Mouse (Mus musculus) kidney, postnatal 0 days (tissue): Measurements from ENCODE around the gene Nr2e3. TPM values are rescaled to one million over a fixed set of nuclear protein-coding genes. Genes with fewer than 3 reads are reported as not detected.
"Not testable (repeated sequence)": the region's sequence is repeated elsewhere in the genome, so short reads cannot be mapped to it uniquely, and the experiment has no call there.

Experiments
- ATAC-seq: fragments of 200-750 bp; cut with Nextera tagmentation; replicated peaks from 2 replicates; pipeline ENCODE4 v1.8.0; 2017; ENCODE audit warnings: low read depth, moderate number of reproducible peaks, moderate TSS enrichment, moderate library complexity; ENCODE audit not compliant: low FRiP score
- DNase-seq: peaks from one replicate; pipeline ENCODE4 v3.0.0-alpha.2; 2016; ENCODE audit warnings: low spot score
- H3K27ac ChIP-seq: fragments of 300-500 bp; sonication (generic); 2 replicates; pipeline ENCODE4 v1.5.1; 2014; ENCODE audit warnings: mild to moderate bottlenecking
- H3K27me3 ChIP-seq: fragments of 300-500 bp; sonication (generic); 2 replicates; pipeline ENCODE4 v1.6.1; 2014; ENCODE audit warnings: low read length, mixed read lengths; ENCODE audit not compliant: insufficient read depth
- H3K36me3 ChIP-seq: fragments of 300-500 bp; sonication (generic); 2 replicates; pipeline ENCODE4 v1.6.1; 2014; ENCODE audit warnings: low read length, mixed read lengths; ENCODE audit not compliant: insufficient read depth
- H3K4me1 ChIP-seq: fragments of 300-500 bp; sonication (generic); replicated peaks from 2 replicates; pipeline ENCODE4 v1.6.1; 2014; ENCODE audit warnings: antibody characterized with exemption, low read length, mixed read lengths; ENCODE audit not compliant: insufficient read depth
- H3K4me2 ChIP-seq: fragments of 300-500 bp; sonication (generic); 2 replicates; pipeline ENCODE4 v1.6.1; 2014; ENCODE audit warnings: mild to moderate bottlenecking, low read length, moderate library complexity, mixed read lengths
- H3K4me3 ChIP-seq: fragments of 300-500 bp; sonication (generic); replicated peaks from 2 replicates; pipeline ENCODE4 v1.5.1; 2014; ENCODE audit warnings: low read depth, low read length
- H3K9ac ChIP-seq: fragments of 300-500 bp; sonication (generic); 2 replicates; pipeline ENCODE4 v1.6.1; 2014; ENCODE audit warnings: low read depth, low read length
- H3K9me3 ChIP-seq: fragments of 300-500 bp; sonication (generic); replicated peaks from 2 replicates; pipeline ENCODE4 v1.6.1; 2016; ENCODE audit warnings: low read length, inconsistent platforms, mixed read lengths
- CTCF ChIP-seq: IDR thresholded peaks from 2 replicates; pipeline ENCODE4 v1.5.1; 2016; ENCODE audit warnings: antibody characterized with exemption, low read depth, mild to moderate bottlenecking, moderate library complexity
- WGBS: fragments of 180-500 bp; shearing (Covaris S2); extraction: QIAGEN DNeasy Blood & Tissue Kit; methylation state at CpG from one replicate; pipeline ENCODE4 v1.1.7; 2014; 5-methylcytosine and 5-hydroxymethylcytosine counted together
- polyA plus RNA-seq: library from polyadenylated mRNA; unstranded; fragments of >200 nt; fragmentation: Nextera tagmentation; extraction: Ambion mirVana; gene quantifications from 2 replicates; pipeline ENCODE4 v1.2.1, GENCODE M21; 2015

Gene Nr2e3
- polyA plus RNA-seq, 1 experiment from 2014 or later: not detected

GRCm38 (mm10) chr9:59940913-59941884, 19.3 kb downstream of the Nr2e3 start:
- H3K9ac ChIP-seq: no peak overlapping the region
- WGBS: 66% methylated on average over 12 of the region's 12 CpGs

GRCm38 (mm10) chr9:59939691-59940090, 20.8 kb downstream of the Nr2e3 start:
- H3K4me3 ChIP-seq: no peak overlapping the region
- H3K27me3 ChIP-seq: no peaks in the 10 kb centered on the region
- TF ChIP-seq CTCF: no peak
- ATAC-seq (no peak), DNase-seq (no peak)
- H3K27ac ChIP-seq: no peak overlapping the region
- no peak overlapping the region for H3K4me2 ChIP-seq
- H3K4me1 ChIP-seq: no peaks in the 10 kb centered on the region
- H3K36me3 ChIP-seq: no peaks in the 10 kb centered on the region
- no peaks in the 10 kb centered on the region for H3K9me3 ChIP-seq
- no peak overlapping the region for H3K9ac ChIP-seq
- WGBS: 51% methylated on average over 2 of the region's 2 CpGs

More at GRCm38 (mm10) chr9:59940913-59941884, 19.3 kb downstream of the Nr2e3 start:
- ATAC-seq (no peak), DNase-seq (no peak)
- Histone ChIP-seq H3K27me3 (no peaks in the 10 kb centered on the region), H3K4me2 (no peak overlapping the region), H3K9me3 (no peaks in the 10 kb centered on the region), H3K36me3 (no peaks in the 10 kb centered on the region), H3K27ac (no peak overlapping the region), H3K4me1 (no peaks in the 10 kb centered on the region), H3K4me3 (no peak overlapping the region)
- TF ChIP-seq CTCF: no peak

GRCm38 (mm10) chr9:59938529-59938928, 21.9 kb downstream of the Nr2e3 start:
- Histone ChIP-seq H3K36me3 (no peaks in the 10 kb centered on the region), H3K4me1 (no peaks in the 10 kb centered on the region), H3K9me3 (no peaks in the 10 kb centered on the region), H3K27me3 (no peaks in the 10 kb centered on the region), H3K27ac (no peak overlapping the region), H3K4me2 (no peak overlapping the region), H3K4me3 (no peak overlapping the region), H3K9ac (no peak overlapping the region)
- TF ChIP-seq CTCF: no peak
- no peak for DNase-seq
- 73% methylated on average over 8 of the region's 8 CpGs for WGBS
- ATAC-seq: no peak

GRCm38 (mm10) chr9:59935866-59936265, 24.6 kb downstream of the Nr2e3 start:
- WGBS: 84% methylated on average over 8 of the region's 8 CpGs
- not testable (repeated sequence) for DNase-seq, H3K4me3 ChIP-seq, H3K27ac ChIP-seq, H3K9me3 ChIP-seq, H3K4me1 ChIP-seq, H3K36me3 ChIP-seq, H3K27me3 ChIP-seq, ATAC-seq, H3K4me2 ChIP-seq, H3K9ac ChIP-seq

- Histone ChIP-seq H3K36me3 (peaks cover 5% of the 10 kb centered on the region), H3K4me2 (no peak overlapping the region), H3K9ac (no peak overlapping the region), H3K27me3 (no peaks in the 10 kb centered on the region), H3K9me3 (no peaks in the 10 kb centered on the region), H3K27ac (no peak overlapping the region), H3K4me3 (no peak overlapping the region), H3K4me1 (no peaks in the 10 kb centered on the region)
- no peak for DNase-seq
- no peak for TF ChIP-seq CTCF
- ATAC-seq: no peak
- 85% methylated on average over 3 of the region's 3 CpGs for WGBS
Measured at GRCm38 (mm10) chr9:59930248-59930647, 30.2 kb downstream of the Nr2e3 start.

- DNase-seq: no peak
- ATAC-seq: no peak
- Histone ChIP-seq H3K4me3 (no peak overlapping the region), H3K4me1 (no peaks in the 10 kb centered on the region), H3K9me3 (no peaks in the 10 kb centered on the region), H3K27me3 (no peaks in the 10 kb centered on the region), H3K9ac (no peak overlapping the region), H3K27ac (no peak overlapping the region), H3K36me3 (peaks cover 4% of the 10 kb centered on the region; the same call in 1 of the 2 replicates), H3K4me2 (no peak overlapping the region)
- no peak for TF ChIP-seq CTCF
- 91% methylated on average over 1 of the region's 1 CpGs for WGBS
Measured at GRCm38 (mm10) chr9:59914761-59915160, 45.7 kb downstream of the Nr2e3 start.
